Mouse (Mus musculus) lung, embryonic 15.5 days (tissue): Measurements from ENCODE around the gene Gm45844. TPM values are rescaled to one million over a fixed set of nuclear protein-coding genes. Genes with fewer than 3 reads are reported as not detected.
"Not testable (repeated sequence)": the region's sequence is repeated elsewhere in the genome, so short reads cannot be mapped to it uniquely, and the experiment has no call there.

ENCODE experiments used
- ATAC-seq: fragments of 200-750 bp; cut with Nextera tagmentation; 2 replicates; pipeline ENCODE4 v1.8.0; 2017; ENCODE audit warnings: moderate number of reproducible peaks, borderline replicate concordance; ENCODE audit not compliant: low FRiP score, low TSS enrichment; ENCODE audit errors: extremely low read depth
- H3K27ac ChIP-seq: fragments of 300-500 bp; sonication (generic); 2 replicates; pipeline ENCODE4 v1.5.1; 2015; ENCODE audit warnings: moderate library complexity, mild to moderate bottlenecking, inconsistent platforms
- H3K27me3 ChIP-seq: fragments of 300-500 bp; sonication (generic); 2 replicates; pipeline ENCODE4 v1.6.1; 2015; ENCODE audit warnings: inconsistent platforms
- H3K36me3 ChIP-seq: fragments of 300-500 bp; sonication (generic); 2 replicates; pipeline ENCODE4 v1.6.1; 2015; ENCODE audit warnings: inconsistent platforms
- H3K4me1 ChIP-seq: fragments of 300-500 bp; sonication (generic); 2 replicates; pipeline ENCODE4 v1.6.1; 2015; ENCODE audit warnings: inconsistent platforms
- H3K4me2 ChIP-seq: fragments of 300-500 bp; sonication (generic); 2 replicates; pipeline ENCODE4 v1.6.1; 2015; ENCODE audit warnings: inconsistent platforms, mild to moderate bottlenecking, moderate library complexity
- H3K4me3 ChIP-seq: fragments of 300-500 bp; sonication (generic); 2 replicates; pipeline ENCODE4 v1.5.1; 2015; ENCODE audit warnings: mild to moderate bottlenecking, inconsistent platforms
- H3K9ac ChIP-seq: fragments of 300-500 bp; sonication (generic); 2 replicates; pipeline ENCODE4 v1.6.1; 2015; ENCODE audit warnings: inconsistent platforms
- H3K9me3 ChIP-seq: fragments of 300-500 bp; sonication (generic); 2 replicates; pipeline ENCODE4 v1.6.1; 2016; ENCODE audit warnings: inconsistent platforms
- WGBS: fragments of 180-500 bp; shearing (Covaris S2); methylation state at CpG from one replicate; pipeline ENCODE4 v1.1.7; 2015; 5-methylcytosine and 5-hydroxymethylcytosine counted together
- polyA plus RNA-seq: library from polyadenylated mRNA; unstranded; fragments of >200 nt; fragmentation: Nextera tagmentation; extraction: Ambion mirVana; gene quantifications from 2 replicates; pipeline ENCODE4 v1.2.1, GENCODE M21; 2015

Gm45844 gene
- 2.2 and 3.8 TPM in 2 replicates for polyA plus RNA-seq

- H3K9ac ChIP-seq: peak within 1 kb of the TSS; percentile 1; the same call in 1 of the 2 replicates
- H3K4me1 ChIP-seq, H3K27me3 ChIP-seq, H3K9me3 ChIP-seq, H3K36me3 ChIP-seq: not testable (repeated sequence)
- 38% methylated on average over 45 of the region's 45 CpGs for WGBS
- ATAC-seq: peak; percentile 99
- H3K4me3 ChIP-seq: peak within 1 kb of the TSS; percentile 31
- peak within 1 kb of the TSS; percentile 22 for H3K27ac ChIP-seq
- peak within 1 kb of the TSS; percentile 34 for H3K4me2 ChIP-seq
Measured at GRCm38 (mm10) chr7:7277966-7278567, at the start of gene Gm45844. Gene Gm45844, minus strand, starts transcription at chr7:7278289.

DNA sequence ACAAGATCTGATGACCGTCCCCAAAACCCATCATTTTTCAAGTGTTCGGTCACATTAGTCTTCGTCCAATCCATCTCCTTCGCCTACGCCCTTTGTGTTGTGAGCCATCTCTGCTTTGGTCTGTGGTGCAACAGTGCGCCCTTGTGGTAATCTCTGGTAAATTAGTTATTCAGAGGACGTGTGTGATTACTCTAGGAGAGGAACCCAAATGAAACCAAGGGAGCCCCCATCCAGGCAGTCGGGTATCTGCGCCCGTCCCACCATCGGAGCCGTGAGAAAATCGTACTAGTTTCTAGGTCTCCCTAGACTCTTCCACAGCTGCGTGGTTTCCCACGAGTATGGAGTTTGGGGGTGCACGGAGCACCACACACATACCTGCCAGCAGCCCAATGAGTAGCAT is 17.5 kb upstream of the Gm45844 start:
- Histone ChIP-seq H3K4me3 (no peak overlapping the region), H3K27ac (no peak overlapping the region), H3K36me3 (peaks cover 42% of the 10 kb centered on the region), H3K27me3 (no peaks in the 10 kb centered on the region), H3K9ac (no peak overlapping the region), H3K4me2 (no peak overlapping the region), H3K4me1 (peaks cover 5% of the 10 kb centered on the region; the same call in 1 of the 2 replicates), H3K9me3 (no peaks in the 10 kb centered on the region)
- 82% methylated on average over 16 of the region's 16 CpGs for WGBS
- no peak for ATAC-seq

- 78% methylated on average over 1 of the region's 1 CpGs for WGBS
- Histone ChIP-seq H3K27ac (no peak overlapping the region), H3K4me1 (no peaks in the 10 kb centered on the region), H3K27me3 (no peaks in the 10 kb centered on the region), H3K36me3 (peaks cover 19% of the 10 kb centered on the region), H3K9me3 (no peaks in the 10 kb centered on the region), H3K9ac (no peak overlapping the region), H3K4me3 (no peak overlapping the region), H3K4me2 (no peak overlapping the region)
- ATAC-seq: no peak
Measured at GRCm38 (mm10) chr7:7281383-7281782, 3.3 kb upstream of the Gm45844 start.

- peak; percentile 58 for ATAC-seq
- H3K9me3 ChIP-seq, H3K36me3 ChIP-seq, H3K4me1 ChIP-seq, H3K27me3 ChIP-seq: not testable (repeated sequence)
- peak overlapping the region; percentile 22 for H3K27ac ChIP-seq
- peak overlapping the region; percentile 34 for H3K4me2 ChIP-seq
- peak overlapping the region; percentile 31 for H3K4me3 ChIP-seq
- H3K9ac ChIP-seq: peak overlapping the region; percentile 1; the same call in 1 of the 2 replicates
- WGBS: 54% methylated on average over 24 of the region's 24 CpGs
Measured at GRCm38 (mm10) chr7:7277556-7277955, 533 bp downstream of the Gm45844 start.

DNA sequence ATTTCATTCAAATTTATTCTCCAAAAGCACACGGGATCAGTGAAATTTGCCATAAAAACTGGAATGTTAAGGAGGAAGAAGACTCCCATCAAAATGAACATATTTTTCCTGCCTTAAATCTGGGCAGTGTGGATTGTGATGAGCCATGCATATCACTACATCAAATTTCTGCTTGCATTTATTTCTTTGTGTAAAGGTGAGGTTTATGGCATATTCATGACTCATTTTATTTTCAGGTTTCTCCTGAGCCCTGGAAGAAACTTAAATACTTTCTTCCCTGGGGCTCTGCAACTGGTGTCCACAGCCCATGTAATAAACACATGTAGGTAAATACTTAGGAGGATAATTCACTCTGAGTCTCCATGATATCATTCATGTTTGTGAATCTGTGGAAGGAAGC is 30.9 kb downstream of the Gm45844 start, which contains the start of gene Vmn2r29:
TSS of gene Vmn2r29 (minus strand) at position 101 of the 400 bp plus-strand sequence.
- not testable (repeated sequence) for H3K27ac ChIP-seq, H3K27me3 ChIP-seq, H3K4me3 ChIP-seq, H3K36me3 ChIP-seq, ATAC-seq, H3K4me2 ChIP-seq, H3K4me1 ChIP-seq, H3K9me3 ChIP-seq, H3K9ac ChIP-seq
- WGBS: no CpG with 5 or more reads among the region's 1 CpGs

DNA sequence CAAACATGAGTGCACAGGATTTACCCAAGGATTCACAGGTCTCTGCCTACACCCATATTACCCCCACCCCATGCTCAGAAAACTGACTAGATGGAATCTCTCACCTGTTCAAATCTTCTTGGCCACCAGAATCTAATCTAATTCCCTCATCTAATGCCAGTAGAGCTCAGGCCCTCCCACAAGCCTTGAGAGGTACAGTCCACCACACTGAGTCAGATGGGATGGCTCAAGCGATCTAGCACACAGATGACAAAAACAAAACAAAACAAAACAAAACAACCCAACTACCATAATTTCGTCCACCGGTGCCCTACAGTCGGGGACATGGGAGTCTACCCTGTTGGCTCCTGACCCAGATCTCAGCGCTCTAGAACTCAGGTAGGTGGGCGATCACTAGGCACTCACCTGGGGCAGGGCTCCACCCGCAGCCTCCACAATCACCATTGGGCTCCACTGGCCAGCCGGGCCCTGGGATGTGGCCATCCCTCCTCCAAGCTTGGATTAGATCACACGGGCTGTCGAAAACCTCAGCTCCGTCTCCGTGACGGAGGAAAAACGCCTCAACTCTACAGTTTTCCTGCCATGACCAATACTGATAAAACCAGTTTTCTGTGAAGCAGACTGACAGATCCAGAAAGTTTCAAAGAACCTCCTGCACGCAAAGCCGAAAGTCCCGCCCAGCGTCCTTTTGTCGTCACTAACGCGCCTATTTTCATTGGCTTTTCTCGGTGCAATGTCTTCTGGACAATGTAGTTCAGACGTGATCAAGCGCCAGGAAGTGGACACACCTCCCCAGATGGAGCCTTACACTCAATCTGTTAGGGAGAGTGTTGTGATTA is 68.6 kb downstream of the Gm45844 start, which contains the start of gene Zfp772:
TSS of gene Zfp772 (minus strand) at position 686 of the 839 bp plus-strand sequence.
- Histone ChIP-seq H3K9ac (peak within 1 kb of the TSS; percentile 51), H3K4me3 (peak within 1 kb of the TSS; percentile 55), H3K4me2 (peak within 1 kb of the TSS; percentile 61)
- WGBS: 3% methylated on average over 24 of the region's 24 CpGs
- not testable (repeated sequence) for H3K4me1 ChIP-seq, H3K36me3 ChIP-seq, ATAC-seq, H3K27me3 ChIP-seq, H3K27ac ChIP-seq, H3K9me3 ChIP-seq

- no peaks in the 10 kb centered on the region for H3K27me3 ChIP-seq
- peak overlapping the region; percentile 53 for H3K4me2 ChIP-seq
- peak overlapping the region; percentile 60 for H3K4me3 ChIP-seq
- no peak overlapping the region for H3K27ac ChIP-seq
- no peaks in the 10 kb centered on the region for H3K9me3 ChIP-seq
- WGBS: 9% methylated on average over 18 of the region's 18 CpGs
- peaks cover 5% of the 10 kb centered on the region; the same call in 1 of the 2 replicates for H3K4me1 ChIP-seq
- ATAC-seq: peak; percentile 94
- H3K36me3 ChIP-seq: no peaks in the 10 kb centered on the region
- 0 out of 2 replicates have a peak overlapping the region, but pooled peaks have one; percentile 10 for H3K9ac ChIP-seq
Measured at GRCm38 (mm10) chr7:7188191-7188942, 89.7 kb downstream of the Gm45844 start.

GRCm38 (mm10) chr7:7187417-7188190 is 90.5 kb downstream of the Gm45844 start:
- H3K9ac ChIP-seq: 0 out of 2 replicates have a peak overlapping the region, but pooled peaks have one; percentile 10
- H3K4me1 ChIP-seq: peaks cover 5% of the 10 kb centered on the region; the same call in 1 of the 2 replicates
- no peaks in the 10 kb centered on the region for H3K27me3 ChIP-seq
- peak overlapping the region; percentile 60 for H3K4me3 ChIP-seq
- H3K4me2 ChIP-seq: peak overlapping the region; percentile 53
- H3K27ac ChIP-seq: no peak overlapping the region
- no peaks in the 10 kb centered on the region for H3K9me3 ChIP-seq
- H3K36me3 ChIP-seq: peaks cover 5% of the 10 kb centered on the region; the same call in 1 of the 2 replicates
- WGBS: 13% methylated on average over 13 of the region's 13 CpGs
- ATAC-seq: peak; percentile 76; the same call in 1 of the 2 replicates

DNA sequence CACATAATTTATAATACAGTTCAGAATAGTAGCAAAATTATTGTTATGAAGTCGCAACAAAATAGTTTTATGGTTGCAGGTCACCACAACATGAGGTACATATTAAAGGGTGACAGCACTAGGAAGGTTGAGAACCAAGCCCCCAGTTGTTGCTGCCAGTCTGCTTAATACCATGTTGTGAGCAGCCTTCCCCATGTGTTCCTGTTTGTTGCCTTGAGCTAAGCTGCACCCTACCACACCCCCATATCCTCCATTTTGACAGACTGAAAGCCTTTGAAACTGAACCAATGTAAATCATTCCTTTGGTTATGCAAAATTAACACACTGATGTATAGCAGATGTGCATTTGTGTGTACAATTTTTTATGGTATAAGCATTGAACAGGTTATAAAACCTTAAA is 92.2 kb downstream of the Gm45844 start:
- Histone ChIP-seq H3K9me3 (no peaks in the 10 kb centered on the region), H3K4me1 (peaks cover 5% of the 10 kb centered on the region; the same call in 1 of the 2 replicates), H3K4me2 (no peak overlapping the region), H3K9ac (no peak overlapping the region), H3K4me3 (no peak overlapping the region), H3K27me3 (no peaks in the 10 kb centered on the region), H3K36me3 (peaks cover 19% of the 10 kb centered on the region; the same call in 1 of the 2 replicates), H3K27ac (no peak overlapping the region)
- no peak for ATAC-seq
- 83% methylated on average over 1 of the region's 1 CpGs for WGBS

GRCm38 (mm10) chr7:7171227-7172147 is 106.6 kb downstream of the Gm45844 start, which contains the start of gene Zfp418:
Gene Zfp418, plus strand, starts transcription at chr7:7171330.
- Histone ChIP-seq H3K27ac (peak within 1 kb of the TSS; percentile 82), H3K36me3 (peaks cover 8% of the 10 kb centered on the region; the same call in 1 of the 2 replicates), H3K4me2 (peak within 1 kb of the TSS; percentile 62), H3K9me3 (no peaks in the 10 kb centered on the region), H3K4me3 (peak within 1 kb of the TSS; percentile 66), H3K4me1 (peaks cover 6% of the 10 kb centered on the region; the same call in 1 of the 2 replicates), H3K27me3 (no peaks in the 10 kb centered on the region), H3K9ac (peak within 1 kb of the TSS; percentile 66)
- ATAC-seq: peak; percentile 95
- WGBS: under 1% methylated on average over 26 of the region's 26 CpGs
